Mouse (Mus musculus) heart, embryonic 13.5 days (tissue): ENCODE results near the gene Trafd1. TPM values are rescaled to one million over a fixed set of nuclear protein-coding genes. Genes with fewer than 3 reads are reported as not detected.

Experiments
- ATAC-seq: fragments of 200-750 bp; cut with Nextera tagmentation; 2 replicates; pipeline ENCODE4 v1.8.0; 2017; ENCODE audit warnings: moderate TSS enrichment; ENCODE audit not compliant: insufficient number of reproducible peaks, low FRiP score, low TSS enrichment; ENCODE audit errors: extremely low read depth
- H3K27ac ChIP-seq: fragments of 300-500 bp; sonication (generic); replicated peaks from 2 replicates; pipeline ENCODE4 v1.5.1; 2015; ENCODE audit warnings: moderate library complexity, mild to moderate bottlenecking, inconsistent platforms
- H3K27me3 ChIP-seq: fragments of 300-500 bp; sonication (generic); replicated peaks from 2 replicates; pipeline ENCODE4 v1.6.1; 2015; ENCODE audit warnings: mild to moderate bottlenecking, inconsistent platforms
- H3K36me3 ChIP-seq: fragments of 300-500 bp; sonication (generic); 2 replicates; pipeline ENCODE4 v1.6.1; 2015; ENCODE audit warnings: mild to moderate bottlenecking, inconsistent platforms
- H3K4me1 ChIP-seq: fragments of 300-500 bp; sonication (generic); 2 replicates; pipeline ENCODE4 v1.6.1; 2015; ENCODE audit warnings: inconsistent platforms
- H3K4me2 ChIP-seq: fragments of 300-500 bp; sonication (generic); 2 replicates; pipeline ENCODE4 v1.6.1; 2015; ENCODE audit warnings: inconsistent platforms, mild to moderate bottlenecking, moderate library complexity
- H3K4me3 ChIP-seq: fragments of 300-500 bp; sonication (generic); 2 replicates; pipeline ENCODE4 v1.5.1; 2015; ENCODE audit warnings: moderate library complexity, mild to moderate bottlenecking, inconsistent platforms
- H3K9ac ChIP-seq: fragments of 300-500 bp; sonication (generic); 2 replicates; pipeline ENCODE4 v1.6.1; 2015; ENCODE audit warnings: inconsistent platforms, mild to moderate bottlenecking, moderate library complexity
- H3K9me3 ChIP-seq: fragments of 300-500 bp; sonication (generic); 2 replicates; pipeline ENCODE4 v1.6.1; 2016; ENCODE audit warnings: inconsistent platforms
- WGBS: fragments of 180-500 bp; shearing (Covaris S2); methylation state at CpG from one replicate; pipeline ENCODE4 v1.1.7; 2015; ENCODE audit warnings: mixed read lengths; 5-methylcytosine and 5-hydroxymethylcytosine counted together
- polyA plus RNA-seq: library from polyadenylated mRNA; unstranded; fragments of >200 nt; fragmentation: Nextera tagmentation; extraction: Ambion mirVana; gene quantifications from 2 replicates; pipeline ENCODE4 v1.2.1, GENCODE M21; 2015

Gene Trafd1
- polyA plus RNA-seq, 1 experiment from 2014 or later: 69.5 TPM

DNA sequence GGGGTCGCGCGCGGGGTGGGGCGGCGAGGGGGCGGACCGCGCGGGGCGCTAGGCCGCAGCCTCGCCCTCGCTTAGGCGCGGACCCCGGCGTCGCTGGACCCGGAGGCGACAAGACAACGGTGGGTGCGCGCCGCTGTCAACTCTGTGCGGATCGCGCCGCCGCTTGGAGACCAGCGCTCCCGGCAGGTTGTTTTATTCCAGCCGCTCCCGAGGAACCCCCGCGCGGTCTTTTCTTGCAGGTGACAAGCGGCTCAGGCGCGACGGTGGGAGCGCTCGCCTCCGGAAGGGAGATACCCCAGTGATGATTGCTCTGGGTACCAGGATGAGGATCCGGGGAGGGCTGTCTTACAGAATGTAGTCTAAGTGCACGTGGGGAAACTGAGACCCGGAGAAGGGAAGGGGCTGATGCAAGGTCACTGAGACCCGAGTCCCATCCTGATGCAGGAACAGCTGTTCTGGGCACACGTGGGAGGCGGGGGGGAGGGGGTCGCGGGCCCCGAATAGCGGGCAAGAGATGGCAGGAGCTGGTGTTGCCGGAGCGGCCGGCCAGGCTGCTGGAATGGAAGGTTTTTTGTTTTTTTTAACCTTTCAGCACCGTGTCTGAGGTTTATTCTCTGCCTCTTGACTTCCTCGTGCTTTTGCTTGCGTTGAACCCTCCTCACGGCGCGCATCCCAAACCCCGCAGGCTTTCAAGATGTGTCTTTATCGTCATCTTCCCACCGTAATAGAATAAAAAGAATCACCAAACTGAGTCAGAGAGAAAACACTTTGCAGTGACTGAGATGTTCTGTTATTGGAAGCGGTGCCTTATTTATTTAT, 12.9 kb upstream of the Trafd1 start:
- Histone ChIP-seq H3K36me3 (peaks cover 10% of the 10 kb centered on the region), H3K4me2 (peak overlapping the region; percentile 96), H3K9ac (peak overlapping the region; percentile 94), H3K27ac (peak overlapping the region; percentile 54), H3K4me1 (peaks cover 33% of the 10 kb centered on the region), H3K9me3 (no peaks in the 10 kb centered on the region), H3K4me3 (peak overlapping the region; percentile 98), H3K27me3 (no peaks in the 10 kb centered on the region)
- peak; percentile 51; the same call in 1 of the 2 replicates for ATAC-seq
- WGBS: under 1% methylated on average over 67 of the region's 67 CpGs

DNA sequence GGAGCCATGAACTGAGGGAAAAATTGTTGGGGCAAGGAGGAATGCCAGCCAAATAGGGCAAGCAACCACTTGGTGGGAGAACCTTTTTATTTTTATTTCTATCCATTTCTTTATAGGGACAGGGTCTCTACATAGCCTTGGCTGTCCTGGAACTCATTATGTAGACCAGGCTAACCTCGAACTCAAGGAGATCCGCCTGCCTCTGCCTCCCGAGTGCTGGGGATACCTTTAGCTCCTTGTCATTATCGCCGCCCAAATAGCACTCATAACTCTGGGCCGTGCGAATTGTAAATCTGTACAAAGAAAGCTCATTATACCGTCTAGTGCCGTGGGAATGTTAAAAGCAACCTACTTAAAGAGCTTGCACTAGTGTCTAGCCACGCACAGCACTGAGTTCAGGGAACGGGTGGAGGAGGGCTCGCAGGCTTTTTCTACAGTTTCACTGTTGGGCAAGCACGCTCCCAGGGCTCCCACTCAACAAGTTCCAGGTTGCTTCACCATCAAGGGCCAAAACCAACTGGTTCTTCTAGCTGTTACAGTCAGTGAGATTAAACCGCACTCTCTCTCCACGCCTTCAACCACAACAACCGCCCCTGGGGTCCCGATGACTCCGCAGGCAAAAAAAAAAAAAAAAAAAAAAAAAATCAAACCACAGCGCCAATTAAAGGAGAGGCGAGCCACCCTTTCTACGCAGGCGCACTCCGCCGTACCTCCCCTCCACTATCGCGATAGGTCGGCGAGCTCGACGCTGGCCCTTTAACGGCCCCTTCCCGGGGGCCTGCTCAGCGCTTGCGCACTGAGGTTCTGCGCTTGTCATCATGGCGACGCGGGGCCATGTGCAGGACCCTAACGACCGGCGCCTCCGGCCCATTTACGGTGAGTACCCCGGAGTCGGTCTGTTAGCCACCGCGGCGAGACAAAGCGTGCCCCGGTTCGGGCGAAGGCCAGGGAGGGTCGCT, 12.0 kb upstream of the Trafd1 start, which contains the start of gene Naa25:
Naa25 (plus strand) TSS at position 750 of the 959 bp plus-strand sequence.
- H3K27ac ChIP-seq: peak within 1 kb of the TSS; percentile 92
- WGBS: 9% methylated on average over 53 of the region's 53 CpGs
- no peaks in the 10 kb centered on the region for H3K9me3 ChIP-seq
- H3K4me3 ChIP-seq: peak within 1 kb of the TSS; percentile 98
- peak within 1 kb of the TSS; percentile 94 for H3K9ac ChIP-seq
- peaks cover 27% of the 10 kb centered on the region for H3K4me1 ChIP-seq
- peak within 1 kb of the TSS; percentile 96 for H3K4me2 ChIP-seq
- H3K27me3 ChIP-seq: no peaks in the 10 kb centered on the region
- peaks cover 5% of the 10 kb centered on the region for H3K36me3 ChIP-seq
- ATAC-seq: peak; percentile 85

DNA sequence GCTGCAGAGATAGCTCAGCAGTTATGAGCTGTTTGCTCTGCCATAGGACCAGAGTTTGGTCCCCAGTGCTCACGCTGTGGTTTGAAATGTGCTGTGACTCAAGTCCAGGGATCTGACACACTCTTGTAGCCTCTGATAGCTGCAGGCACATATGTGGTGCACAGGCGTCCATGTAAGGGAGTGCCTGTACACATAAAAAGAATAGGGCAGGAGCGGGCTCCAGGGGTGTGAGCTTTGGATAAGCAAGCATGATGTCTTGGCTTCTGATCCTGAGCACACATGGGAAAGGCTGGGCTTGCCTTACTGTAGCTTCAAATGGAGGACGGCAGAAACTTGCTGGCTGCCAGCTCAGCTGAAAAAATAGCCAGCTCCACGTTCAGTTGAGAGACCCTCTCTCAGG, 10.2 kb upstream of the Trafd1 start:
- WGBS: 65% methylated on average over 5 of the region's 5 CpGs
- peaks cover 18% of the 10 kb centered on the region for H3K4me1 ChIP-seq
- no peak overlapping the region for H3K4me3 ChIP-seq
- no peak for ATAC-seq
- H3K27me3 ChIP-seq: no peaks in the 10 kb centered on the region
- H3K4me2 ChIP-seq: no peak overlapping the region
- H3K9me3 ChIP-seq: no peaks in the 10 kb centered on the region
- H3K27ac ChIP-seq: no peak overlapping the region
- no peaks in the 10 kb centered on the region for H3K36me3 ChIP-seq
- H3K9ac ChIP-seq: no peak overlapping the region

DNA sequence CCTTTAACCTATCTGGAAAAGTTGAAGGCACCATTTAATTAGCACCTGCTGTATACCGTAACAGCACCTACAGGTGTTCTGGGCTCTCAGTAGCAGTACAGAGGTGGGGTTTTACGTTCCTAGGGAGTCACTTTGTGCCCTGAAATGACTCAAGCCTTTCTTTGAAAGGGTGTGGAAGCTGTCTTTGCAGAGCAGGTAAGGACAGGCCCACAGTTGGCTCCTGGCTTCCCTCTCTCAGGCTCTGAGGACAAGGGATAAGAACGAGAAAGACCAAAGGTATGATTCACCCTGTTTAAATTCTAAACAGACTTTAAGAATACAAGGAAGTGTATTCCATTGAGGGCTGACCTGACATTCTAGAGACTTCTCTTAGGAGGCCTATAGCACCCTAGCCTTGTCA, 8.0 kb upstream of the Trafd1 start:
- Histone ChIP-seq H3K4me3 (no peak overlapping the region), H3K4me2 (no peak overlapping the region), H3K9ac (no peak overlapping the region), H3K36me3 (no peaks in the 10 kb centered on the region), H3K27me3 (no peaks in the 10 kb centered on the region), H3K4me1 (no peaks in the 10 kb centered on the region), H3K9me3 (no peaks in the 10 kb centered on the region), H3K27ac (no peak overlapping the region)
- ATAC-seq: no peak
- WGBS: 71% methylated on average over 3 of the region's 3 CpGs

DNA sequence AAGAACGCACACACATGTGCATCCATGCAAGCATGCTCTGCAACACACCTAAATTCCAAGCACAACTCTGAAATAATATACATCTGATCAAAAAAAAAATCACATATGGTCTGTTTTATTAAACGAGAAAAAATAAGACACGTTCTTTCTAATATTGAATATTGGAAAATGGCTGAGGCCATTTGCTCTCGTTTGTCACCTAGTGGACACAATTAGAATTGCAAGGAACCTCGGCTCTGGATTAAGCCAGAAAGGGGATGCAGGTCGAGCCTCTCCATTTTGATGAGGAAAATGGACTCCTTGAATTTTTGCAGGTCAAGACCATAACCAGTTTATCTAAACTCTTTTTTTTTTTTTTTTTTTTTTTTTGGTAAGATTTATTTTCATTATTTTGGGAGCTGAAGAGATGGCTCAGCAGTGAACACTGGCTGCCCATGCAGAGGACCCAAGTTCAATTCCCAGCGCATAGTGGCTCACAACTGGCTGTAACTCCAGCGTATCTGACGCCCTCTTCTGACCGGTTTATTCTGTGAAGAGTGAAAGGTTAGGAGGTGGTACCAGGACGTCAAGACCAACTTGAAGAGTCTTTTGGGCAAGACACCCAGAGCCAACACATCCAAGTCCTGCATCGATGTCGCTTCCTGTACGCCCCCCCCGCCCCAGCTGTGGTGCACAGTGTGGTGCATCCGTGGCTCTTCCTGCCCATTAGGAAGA, 7.4 kb upstream of the Trafd1 start:
- H3K9me3 ChIP-seq: no peaks in the 10 kb centered on the region
- H3K4me2 ChIP-seq: no peak overlapping the region
- no peaks in the 10 kb centered on the region for H3K36me3 ChIP-seq
- no peaks in the 10 kb centered on the region for H3K4me1 ChIP-seq
- no peak overlapping the region for H3K27ac ChIP-seq
- no peak overlapping the region for H3K4me3 ChIP-seq
- no peak overlapping the region for H3K9ac ChIP-seq
- 51% methylated on average over 16 of the region's 16 CpGs for WGBS
- ATAC-seq: no peak
- no peaks in the 10 kb centered on the region for H3K27me3 ChIP-seq

DNA sequence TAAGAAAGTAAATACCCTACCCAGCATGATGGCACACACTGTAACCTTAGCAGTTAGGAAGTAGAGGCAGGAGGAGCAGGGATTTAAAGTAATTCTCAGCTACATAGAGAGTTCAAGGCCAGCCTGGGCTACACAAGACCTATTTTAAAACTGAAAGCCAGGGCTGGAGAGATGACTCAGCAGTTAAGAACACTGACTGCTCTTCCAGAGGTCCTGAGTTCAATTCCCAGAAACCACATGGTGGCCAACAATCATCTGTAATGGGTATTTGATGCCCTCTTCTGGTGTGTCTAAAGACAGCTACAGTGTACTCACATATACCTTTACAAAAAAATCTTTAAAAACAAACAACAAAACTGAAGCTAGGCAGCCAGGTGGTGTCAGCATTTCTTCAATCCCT, 4.3 kb upstream of the Trafd1 start:
- no peak overlapping the region for H3K9ac ChIP-seq
- no peak for ATAC-seq
- no peak overlapping the region for H3K4me2 ChIP-seq
- H3K4me1 ChIP-seq: peaks cover 18% of the 10 kb centered on the region
- H3K27ac ChIP-seq: no peak overlapping the region
- no peaks in the 10 kb centered on the region for H3K9me3 ChIP-seq
- H3K27me3 ChIP-seq: no peaks in the 10 kb centered on the region
- H3K36me3 ChIP-seq: no peaks in the 10 kb centered on the region
- H3K4me3 ChIP-seq: no peak overlapping the region

DNA sequence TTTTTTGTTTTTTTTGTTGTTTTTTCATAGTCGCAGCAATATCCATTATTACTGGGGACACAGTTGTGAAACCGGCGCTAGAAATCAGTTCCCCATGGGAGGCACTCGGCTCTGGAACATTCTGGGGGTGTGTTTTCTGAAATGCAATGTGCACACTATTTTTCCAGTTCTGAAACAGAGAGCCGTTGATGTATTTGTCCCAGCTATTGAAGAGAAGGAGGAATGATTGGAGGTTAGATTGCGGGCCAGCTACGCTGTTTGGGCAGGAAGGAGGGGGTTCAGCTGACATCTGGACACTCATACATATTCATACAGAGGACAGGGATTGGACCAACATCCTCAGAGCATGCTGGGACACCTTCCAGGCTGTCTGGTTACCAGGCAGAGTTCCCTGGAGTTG, 3.7 kb upstream of the Trafd1 start:
- no peak overlapping the region for H3K4me3 ChIP-seq
- H3K9me3 ChIP-seq: no peaks in the 10 kb centered on the region

DNA sequence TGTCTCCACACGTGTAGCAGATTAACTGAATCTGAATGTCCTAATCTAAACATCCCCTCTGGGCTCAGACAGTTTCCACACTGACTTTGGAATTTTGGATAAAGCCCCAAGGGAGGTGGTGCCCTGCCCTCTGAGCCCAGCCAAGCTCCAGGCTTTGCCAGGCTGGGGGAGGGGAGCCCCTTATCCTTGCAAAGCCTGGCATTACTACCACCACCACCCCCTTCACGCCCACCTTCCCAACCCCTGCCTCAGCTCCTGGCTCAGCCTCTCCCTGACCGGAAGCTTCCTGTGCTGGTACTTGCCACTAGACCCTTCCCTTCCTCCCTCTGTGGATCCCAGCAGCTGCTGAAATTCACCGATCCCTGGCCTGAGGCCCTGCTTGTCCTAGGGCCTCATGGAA, 1.7 kb upstream of the Trafd1 start:
- Histone ChIP-seq H3K9ac (peak overlapping the region; percentile 71; the same call in 1 of the 2 replicates), H3K27ac (no peak overlapping the region), H3K4me3 (no peak overlapping the region), H3K27me3 (no peaks in the 10 kb centered on the region), H3K36me3 (peaks cover 15% of the 10 kb centered on the region), H3K4me2 (no peak overlapping the region), H3K4me1 (peaks cover 39% of the 10 kb centered on the region), H3K9me3 (no peaks in the 10 kb centered on the region)
- ATAC-seq: no peak
- 46% methylated on average over 4 of the region's 4 CpGs for WGBS

More for the DNA sequence above, 3.7 kb upstream of the Trafd1 start:
- Histone ChIP-seq H3K4me1 (peaks cover 24% of the 10 kb centered on the region), H3K36me3 (no peaks in the 10 kb centered on the region), H3K4me2 (no peak overlapping the region), H3K27me3 (no peaks in the 10 kb centered on the region), H3K9ac (no peak overlapping the region), H3K27ac (no peak overlapping the region)
- ATAC-seq: no peak
- 72% methylated on average over 7 of the region's 7 CpGs for WGBS

DNA sequence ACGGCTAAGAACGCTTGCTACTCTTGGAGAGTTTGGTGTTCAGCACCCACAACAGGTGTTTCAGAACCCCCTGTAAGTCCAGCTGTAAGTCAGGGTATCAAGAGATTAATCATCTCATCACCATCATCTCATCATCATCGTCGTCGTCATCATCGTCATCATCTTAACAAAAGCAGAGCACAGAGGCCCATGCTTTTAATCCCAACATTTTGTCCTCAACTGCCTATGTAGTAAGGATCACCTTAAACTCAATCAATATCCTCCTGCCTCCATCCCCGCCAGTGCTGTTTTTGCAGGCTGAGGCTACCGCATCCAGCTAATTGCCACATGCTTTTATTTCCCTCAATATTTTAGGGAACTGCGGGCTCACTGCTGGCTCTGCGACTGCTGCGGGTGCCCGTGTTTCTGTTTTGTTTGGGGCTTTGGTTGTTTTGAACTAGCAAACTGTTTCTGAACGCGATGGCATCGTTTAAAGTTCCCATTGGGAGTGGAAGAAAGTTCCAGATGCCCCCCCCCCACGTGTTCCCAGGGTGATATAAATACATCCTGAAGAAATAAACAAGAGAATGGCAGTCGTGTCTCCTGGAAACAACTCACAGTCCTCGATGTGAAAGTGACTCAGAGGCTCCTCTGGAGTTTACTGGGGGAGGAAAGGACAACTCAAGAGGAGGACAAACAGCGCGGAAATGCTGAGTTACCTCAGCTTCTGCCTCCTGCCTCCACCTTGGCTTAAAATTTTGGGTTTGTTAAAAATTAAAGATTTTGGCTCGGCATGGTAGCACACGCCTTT, 883 bp upstream of the Trafd1 start:
- H3K27me3 ChIP-seq: no peaks in the 10 kb centered on the region
- no peak for ATAC-seq
- H3K4me2 ChIP-seq: peak overlapping the region; percentile 82
- H3K9ac ChIP-seq: peak overlapping the region; percentile 71
- peaks cover 39% of the 10 kb centered on the region for H3K4me1 ChIP-seq
- peaks cover 23% of the 10 kb centered on the region for H3K36me3 ChIP-seq
- whole genome bisulfite sequencing: 35% methylated on average over 22 of the region's 22 CpGs
- no peaks in the 10 kb centered on the region for H3K9me3 ChIP-seq
- peak overlapping the region; percentile 79 for H3K4me3 ChIP-seq
- no peak overlapping the region for H3K27ac ChIP-seq

DNA sequence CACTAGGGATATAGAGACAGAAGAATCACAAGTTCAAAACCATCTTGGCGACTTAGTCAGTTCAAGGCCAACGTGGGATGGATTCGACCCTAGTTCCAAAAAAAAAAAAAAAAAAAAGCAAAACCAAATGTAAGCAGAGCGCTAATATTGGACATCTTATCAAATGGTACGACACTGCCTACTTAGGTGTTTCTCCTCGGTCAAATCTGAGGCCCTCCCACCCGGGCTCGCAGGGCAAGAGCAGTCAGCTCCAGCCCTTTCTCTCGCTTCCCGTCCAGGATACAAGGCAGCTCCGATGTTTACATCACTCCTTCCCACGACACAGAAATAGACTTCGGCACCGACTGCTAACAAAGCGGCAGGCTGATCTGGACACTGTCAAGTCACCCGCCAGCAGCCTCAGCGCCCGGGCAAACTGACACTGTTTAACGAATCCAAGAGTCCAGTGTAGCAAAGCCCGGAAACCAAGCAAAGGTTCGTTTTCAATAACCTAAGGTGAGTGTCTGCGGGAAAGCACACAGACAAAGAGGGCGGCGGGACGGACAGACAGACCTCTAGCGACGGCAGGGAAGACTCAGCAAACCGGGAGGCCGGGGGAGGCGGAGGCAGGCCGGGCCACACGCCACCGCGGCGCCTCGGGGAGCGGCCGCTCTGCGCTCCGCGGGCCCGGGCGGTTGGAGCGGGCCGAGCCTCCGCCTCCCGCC, 523 bp downstream of the Trafd1 start:
- Histone ChIP-seq H3K9ac (peak overlapping the region; percentile 92), H3K4me3 (peak overlapping the region; percentile 79), H3K36me3 (peaks cover 37% of the 10 kb centered on the region), H3K27me3 (no peaks in the 10 kb centered on the region), H3K4me2 (peak overlapping the region; percentile 82), H3K27ac (peak overlapping the region; percentile 95), H3K9me3 (peaks cover 4% of the 10 kb centered on the region; the same call in 1 of the 2 replicates), H3K4me1 (peaks cover 39% of the 10 kb centered on the region)
- ATAC-seq: peak; percentile 76
- 1% methylated on average over 44 of the region's 47 CpGs for WGBS
